In the genomic region with DNA sequence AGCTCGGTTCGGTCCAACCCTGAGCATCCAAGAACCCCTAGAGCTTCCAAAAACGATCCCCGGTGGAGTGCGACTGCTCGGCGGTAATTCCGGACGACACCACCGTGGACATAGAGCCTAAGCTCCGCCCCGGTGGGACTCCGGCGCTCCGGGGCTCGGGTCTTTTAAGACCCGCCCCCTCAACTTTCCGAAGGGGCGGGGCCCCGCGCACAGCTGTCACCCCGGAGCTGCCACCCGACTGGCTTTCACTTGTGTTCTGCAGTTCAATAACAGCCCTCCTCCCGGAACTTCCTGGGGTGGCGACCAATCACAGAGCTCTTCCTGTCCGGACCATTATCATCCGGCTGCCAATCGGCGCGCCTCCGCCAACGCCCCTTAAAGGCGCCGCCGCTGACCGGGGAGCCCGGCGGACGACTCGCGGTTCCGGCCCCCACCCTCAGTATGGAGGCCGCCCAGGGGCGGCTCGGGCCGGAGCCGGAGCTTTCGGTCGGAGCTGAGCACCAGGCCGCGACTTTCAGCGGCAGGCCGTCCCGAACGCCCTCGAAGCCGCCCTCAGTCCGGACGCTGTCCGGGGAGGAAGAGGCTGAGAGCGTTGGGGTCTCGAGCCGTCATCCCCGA, we compare ENCODE assay signal across 7 mouse cellular contexts. TPM values are rescaled to one million over a fixed set of nuclear protein-coding genes. Genes with fewer than 3 reads are reported as not detected.
A peak's percentile ranks its signal among the peaks of the same experiment; 100 is the strongest.
DNase-seq lines count a peak whose midpoint lies in the region; ATAC-seq lines count a peak whose summit lies in the region.

A gene (plus strand): TSS at position 361 of the 618 bp plus-strand sequence.

- peak within 1 kb of the TSS; percentile 96 for H3K4me2 ChIP-seq in midbrain, embryonic 13.5 days (replicated peaks)

- H3K4me1 ChIP-seq in limb, embryonic 10.5 days, result peaks cover 39% of the 10 kb centered on the region
- peaks cover 38% of the 10 kb centered on the region for H3K4me1 ChIP-seq in midbrain, embryonic 13.5 days (replicated peaks)

- peak; percentile 97 for DNase-seq in adrenal gland, adult 8-10 months
- DNase-seq in embryo, embryonic 9.5 days (ENCODE audit: extremely low spot score), result peak; percentile 95
- DNase-seq in gonadal fat pad, adult 2 months (ENCODE audit: low read depth), result no peak
- peak; percentile 98 for DNase-seq in kidney, adult 11 months
- DNase-seq in limb, embryonic 10.5 days (ENCODE audit: low spot score), result peak; percentile 94
- DNase-seq in spleen, adult 12 weeks (ENCODE audit: low spot score), result peak; percentile 87

- H3K36me3 ChIP-seq in limb, embryonic 10.5 days, result peaks cover under 1% of the 10 kb centered on the region
- H3K36me3 ChIP-seq in midbrain, embryonic 13.5 days, result no peaks in the 10 kb centered on the region

- peak within 1 kb of the TSS; percentile 80 for H3K4me3 ChIP-seq in limb, embryonic 10.5 days
- H3K4me3 ChIP-seq in midbrain, embryonic 13.5 days (replicated peaks), result peak within 1 kb of the TSS; percentile 93

- peak within 1 kb of the TSS; percentile 89 for H3K27ac ChIP-seq in limb, embryonic 10.5 days
- H3K27ac ChIP-seq in midbrain, embryonic 13.5 days, result peak within 1 kb of the TSS; percentile 94

- 0 out of 2 replicates have a peak, but pooled peaks cover 5% of the 10 kb centered on the region for H3K27me3 ChIP-seq in limb, embryonic 10.5 days (ENCODE audit: low read depth, poor library complexity, severe bottlenecking)
- H3K27me3 ChIP-seq in midbrain, embryonic 13.5 days, result no peaks in the 10 kb centered on the region

- under 1% methylated on average over 64 of the region's 64 CpGs for WGBS in limb, embryonic 10.5 days
- under 1% methylated on average over 64 of the region's 64 CpGs for WGBS in midbrain, embryonic 13.5 days

- peak; percentile 94 for ATAC-seq in midbrain, embryonic 13.5 days

- H3K9me3 ChIP-seq in limb, embryonic 10.5 days (replicated peaks), result no peaks in the 10 kb centered on the region
- no peaks in the 10 kb centered on the region for H3K9me3 ChIP-seq in midbrain, embryonic 13.5 days

- H3K9ac ChIP-seq in midbrain, embryonic 13.5 days (replicated peaks), result peak within 1 kb of the TSS; percentile 88

RNA-seq across cellular contexts. Expression of the gene that starts here (rescaled TPM):
- total RNA-seq in adrenal gland, adult 8-10 months (2022), result 10 to 100 TPM; 29.8 to 33.9 (median 31.5) TPM
- 18.4 and 23.5 TPM in 2 replicates for polyA plus RNA-seq in gonadal fat pad, adult 2 months (2012; rRNA removed)
- polyA plus RNA-seq in limb, embryonic 10.5 days (2016; fragmentation: Nextera tagmentation; extraction: Ambion mirVana), result 5.3 and 6.0 TPM in 2 replicates
- polyA plus RNA-seq in midbrain, embryonic 13.5 days (2015; fragmentation: Nextera tagmentation; extraction: Ambion mirVana), result 11.3 and 13.5 TPM in 2 replicates
